Comparison of ENCODE assay signal across 27 mouse cellular contexts in the genomic region with DNA sequence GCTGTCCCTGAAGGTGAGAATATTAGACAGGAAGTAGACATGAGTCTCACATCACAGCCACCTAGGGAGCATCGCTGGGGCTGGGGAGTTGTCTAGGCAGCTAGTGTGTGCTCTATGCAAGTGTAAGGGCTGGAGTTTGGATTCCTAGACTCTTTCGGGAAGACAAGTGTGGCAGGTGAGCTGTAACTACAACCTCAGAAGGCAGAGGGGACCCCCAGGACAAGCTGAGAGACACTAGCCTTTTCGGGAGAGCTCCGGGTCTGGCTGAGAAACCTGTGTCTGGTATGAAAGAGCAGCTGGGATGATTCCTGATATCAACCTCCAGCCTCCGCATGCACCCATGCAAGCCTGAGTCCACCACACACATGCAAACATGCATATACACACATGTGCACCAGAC.
"Had no signal": no experiment of that assay in that cellular context is flagged by ENCODE, and none has a peak within 500 bp of the region (broad histone marks: within the 10 kb centered on the region; RNA-seq: fewer than 3 reads in every experiment).

No protein-coding gene starts in this region.

- H3K4me1 ChIP-seq: neural tube, embryonic 12.5 days had no signal

- H3K4me3 ChIP-seq: intestine, embryonic 15.5 days; kidney, embryonic 15.5 days; left cerebral cortex, adult 2 months; limb, embryonic 13.5 days; liver, embryonic 12.5 days; liver, embryonic 15.5 days; lung, embryonic 15.5 days; megakaryocyte, embryonic 14.5 days; midbrain, embryonic 10.5 days; neural tube, embryonic 12.5 days; neural tube, embryonic 15.5 days had no signal

- DNase-seq: kidney, adult 11 months; kidney, adult 8-10 months; kidney, postnatal 10 days; kidney, postnatal 36 days; layer of hippocampus, postnatal 36 days; left cerebral cortex, postnatal 4 days; liver; lung, adult 18-20 months; lung, postnatal 10 days; lung, postnatal 36 days; midbrain, embryonic 14.5 days; right cerebral cortex, adult 18-20 months; spleen, adult 18-20 months; thymus, adult 2 months; thymus, postnatal 14 days; thymus, postnatal 4 days had no signal

- H3K9ac ChIP-seq: intestine, embryonic 15.5 days; kidney, embryonic 15.5 days; limb, embryonic 13.5 days; liver, embryonic 12.5 days; liver, embryonic 15.5 days; lung, embryonic 15.5 days; neural tube, embryonic 12.5 days; neural tube, embryonic 15.5 days had no signal

- ATAC-seq: intestine, embryonic 15.5 days; liver, embryonic 12.5 days had no signal

- H3K36me3 ChIP-seq: intestine, embryonic 15.5 days; kidney, embryonic 15.5 days; limb, embryonic 13.5 days; liver, embryonic 12.5 days; liver, embryonic 15.5 days; lung, embryonic 15.5 days; midbrain, embryonic 10.5 days; neural tube, embryonic 12.5 days; neural tube, embryonic 15.5 days had no signal

- H3K27ac ChIP-seq: intestine, embryonic 15.5 days; kidney, embryonic 15.5 days; left cerebral cortex, adult 2 months; limb, embryonic 13.5 days; liver, embryonic 12.5 days; liver, embryonic 15.5 days; lung, embryonic 15.5 days; midbrain, embryonic 10.5 days; neural tube, embryonic 12.5 days; neural tube, embryonic 15.5 days had no signal

- H3K27me3 ChIP-seq: intestine, embryonic 15.5 days; kidney, embryonic 15.5 days; limb, embryonic 13.5 days; liver, embryonic 12.5 days; liver, embryonic 15.5 days; lung, embryonic 15.5 days; megakaryocyte, embryonic 14.5 days; neural tube, embryonic 12.5 days; neural tube, embryonic 15.5 days had no signal

- H3K9me3 ChIP-seq: intestine, embryonic 15.5 days; kidney, embryonic 15.5 days; limb, embryonic 13.5 days; liver, embryonic 12.5 days; liver, embryonic 15.5 days; lung, embryonic 15.5 days; midbrain, embryonic 10.5 days; neural tube, embryonic 12.5 days; neural tube, embryonic 15.5 days had no signal

- H3K4me2 ChIP-seq: intestine, embryonic 15.5 days; kidney, embryonic 15.5 days; limb, embryonic 13.5 days; liver, embryonic 12.5 days; liver, embryonic 15.5 days; lung, embryonic 15.5 days; neural tube, embryonic 12.5 days; neural tube, embryonic 15.5 days had no signal
